Mouse (Mus musculus): ENCODE data around the gene Smco4.

- TF ChIP-seq MXI1 (IDR thresholded peaks at IDR 0.05; ENCODE audit: low read depth, low read length), result no peak
- TF ChIP-seq SIN3A (IDR thresholded peaks at IDR 0.05; ENCODE audit: low read length), result no peak
- TF ChIP-seq MAFK (IDR thresholded peaks at IDR 0.05; ENCODE audit: borderline replicate concordance, low read depth, low read length), result no peak
Observed at GRCm38 (mm10) chr9:15450921-15451320, 42.3 kb upstream of the Smco4 start.

Measured in MEL (cell line).